Mouse (Mus musculus) R1 (cell line): Measurements from ENCODE around the gene Atxn1.

Experiments
- DNase-seq: peaks from one replicate; pipeline ENCODE4 v3.0.0-alpha.2; 2018; ENCODE audit warnings: low read depth, low spot score

The Atxn1 gene

DNA sequence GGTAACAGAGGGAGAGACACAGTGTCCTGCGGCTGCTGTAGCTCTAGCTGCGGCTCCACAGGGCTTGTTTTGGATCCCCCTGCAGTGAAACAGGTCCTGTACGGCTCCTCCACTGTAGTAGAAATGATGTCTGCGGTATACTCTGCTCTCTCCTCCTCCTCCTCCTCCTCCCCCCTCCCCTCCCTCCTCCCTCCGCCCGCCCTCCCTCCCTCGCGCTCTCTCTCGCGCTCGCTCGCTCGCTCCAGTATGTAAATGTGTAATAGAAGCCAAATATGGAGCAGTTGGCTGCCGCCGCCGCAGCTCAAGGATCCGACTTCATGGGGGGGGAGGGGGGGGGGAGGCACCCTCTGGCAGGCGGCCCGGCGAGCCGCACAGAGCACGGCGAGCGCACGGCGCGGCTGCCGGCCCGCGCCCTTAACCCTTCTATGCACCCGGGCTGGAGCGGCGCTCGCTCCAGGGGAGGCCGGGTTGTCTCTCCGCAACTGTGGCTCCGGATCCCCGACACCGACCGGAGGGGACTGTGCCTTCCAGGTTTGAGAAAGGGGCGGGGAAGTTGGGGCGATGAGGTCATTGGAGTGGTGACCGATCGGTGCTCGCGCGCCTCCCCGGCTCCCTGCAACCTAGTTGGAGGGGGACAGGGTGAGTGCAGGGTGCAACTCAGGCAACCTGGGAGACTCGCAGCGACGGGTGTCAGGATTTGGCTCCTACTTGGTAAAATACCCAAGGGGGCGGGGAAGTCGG lies at the start of gene Atxn1:
Gene Atxn1 (minus strand): TSS at position 156 of the 741 bp plus-strand sequence.
- DNase-seq = peak; percentile 74

DNA sequence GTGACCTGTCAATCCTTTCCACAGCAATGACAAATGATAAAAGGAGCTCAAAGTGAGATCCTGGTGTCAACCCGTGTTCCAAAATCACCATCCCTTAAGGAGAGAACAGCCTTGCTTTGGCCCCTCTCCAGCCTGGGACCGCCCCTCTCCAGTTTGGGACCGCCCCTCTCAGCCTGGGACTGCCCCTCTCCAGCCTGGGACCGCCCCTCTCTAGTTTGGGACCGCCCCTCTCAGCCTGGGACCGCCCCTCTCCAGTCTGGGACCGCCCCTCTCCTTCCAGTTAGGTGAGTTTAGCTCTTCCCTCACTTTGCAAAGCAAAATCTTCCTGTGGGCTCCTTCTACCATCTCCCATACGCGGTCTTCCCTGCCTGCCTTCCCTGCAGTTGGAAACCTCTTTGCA lies 46.4 kb upstream of the Atxn1 start:
- DNase-seq = peak; percentile 64

DNA sequence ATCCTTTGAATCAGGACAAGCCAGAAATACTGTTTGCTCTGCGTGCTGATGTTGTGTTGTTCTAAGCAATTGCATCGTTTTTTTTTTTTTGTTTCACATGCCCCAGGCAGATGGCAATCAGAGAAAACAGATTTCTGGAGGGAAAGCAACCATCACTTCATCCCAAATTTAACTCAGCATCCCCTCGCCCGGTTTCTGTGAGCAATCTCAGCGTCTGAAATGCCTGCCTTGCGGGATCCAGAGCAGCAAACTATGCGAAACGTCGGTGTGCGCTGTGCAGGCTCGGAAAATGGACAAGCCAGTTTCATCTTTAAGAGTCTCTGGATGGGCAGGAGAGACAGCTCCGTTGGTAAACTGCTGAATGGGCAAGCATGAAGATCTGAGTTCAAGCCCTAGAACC lies 45.3 kb upstream of the Atxn1 start:
- no peak for DNase-seq

DNA sequence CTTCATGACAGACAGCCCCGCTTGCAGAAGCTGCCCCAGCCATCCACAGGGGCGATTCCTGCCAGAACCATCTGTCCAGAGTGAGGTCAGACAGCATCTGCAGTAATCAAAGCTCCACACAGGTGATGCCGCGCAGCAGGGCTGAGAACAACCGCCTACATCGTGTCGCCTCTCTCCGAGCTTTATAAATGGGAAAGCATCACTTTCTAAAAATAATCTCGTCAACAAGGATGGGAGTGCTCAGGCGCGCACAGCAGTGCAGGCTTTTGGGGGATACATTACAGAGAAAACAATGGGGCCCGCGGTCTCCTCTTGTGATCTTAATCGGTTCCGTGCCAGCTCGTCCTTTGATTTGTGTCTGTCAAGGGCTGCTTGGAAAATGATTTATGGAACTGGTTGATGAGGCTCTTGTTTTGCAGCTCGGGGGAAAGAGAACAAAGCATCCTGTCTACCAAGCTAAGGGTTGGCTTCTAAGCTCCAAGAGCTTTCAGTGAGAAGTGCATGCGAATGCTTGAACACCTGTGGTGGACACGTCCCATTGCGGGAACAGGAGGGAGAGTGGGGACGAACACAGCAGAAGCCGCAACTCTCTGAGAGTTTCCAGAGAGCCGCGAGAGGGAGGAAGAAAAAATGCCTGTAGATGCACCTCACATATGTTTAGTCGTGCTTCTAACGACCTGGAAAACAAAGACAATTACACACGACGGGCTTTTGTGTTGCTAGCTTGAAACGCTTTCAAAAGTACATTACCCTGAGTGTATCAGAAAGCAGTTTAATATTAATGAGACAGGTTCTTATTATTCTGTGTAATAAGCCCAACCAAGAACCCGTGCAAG lies 44.2 kb upstream of the Atxn1 start:
- DNase-seq = no peak

DNA sequence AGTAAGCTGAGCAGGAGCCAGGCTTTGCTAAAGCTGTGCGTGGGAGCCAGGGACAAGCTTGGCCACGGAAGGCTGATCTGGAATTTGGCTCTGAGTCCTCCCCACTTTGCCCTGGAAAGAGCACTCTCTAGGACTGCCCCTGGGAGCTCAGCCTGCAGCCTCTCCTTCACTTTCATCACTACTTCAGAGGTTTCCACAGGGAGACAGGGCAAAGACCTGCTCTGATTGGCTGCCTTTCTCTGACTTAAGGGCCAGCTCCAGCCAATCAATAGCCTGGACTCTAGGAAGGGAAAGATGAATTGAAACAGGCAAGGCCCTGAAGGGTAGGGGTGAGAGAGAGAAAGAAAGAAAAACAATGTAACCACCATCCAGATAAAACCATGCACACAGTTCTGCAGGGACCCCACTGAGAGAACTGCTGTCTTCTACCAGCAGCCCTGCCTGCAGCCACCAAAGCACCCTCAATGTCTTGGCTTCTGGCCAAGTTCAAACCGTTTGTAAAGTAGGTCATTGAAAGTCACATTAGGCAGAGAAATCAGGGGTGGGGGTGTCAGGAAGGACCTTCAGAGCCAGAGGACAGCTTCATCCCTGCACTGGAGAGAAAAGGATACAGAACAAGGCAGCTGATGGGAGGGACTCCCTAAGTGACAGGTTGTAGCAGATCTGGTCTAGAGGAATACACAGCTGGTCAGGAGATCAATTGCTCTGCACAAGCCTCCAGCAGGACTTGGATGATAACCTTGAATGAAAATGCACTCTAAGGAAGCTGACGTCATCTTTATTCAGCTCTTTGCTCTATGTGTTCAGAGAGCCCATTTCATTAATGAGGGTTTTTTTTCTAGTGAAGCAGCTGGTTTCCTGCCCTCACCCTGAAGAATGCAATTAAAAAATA lies 41.6 kb upstream of the Atxn1 start:
- peak; percentile 54 for DNase-seq

DNA sequence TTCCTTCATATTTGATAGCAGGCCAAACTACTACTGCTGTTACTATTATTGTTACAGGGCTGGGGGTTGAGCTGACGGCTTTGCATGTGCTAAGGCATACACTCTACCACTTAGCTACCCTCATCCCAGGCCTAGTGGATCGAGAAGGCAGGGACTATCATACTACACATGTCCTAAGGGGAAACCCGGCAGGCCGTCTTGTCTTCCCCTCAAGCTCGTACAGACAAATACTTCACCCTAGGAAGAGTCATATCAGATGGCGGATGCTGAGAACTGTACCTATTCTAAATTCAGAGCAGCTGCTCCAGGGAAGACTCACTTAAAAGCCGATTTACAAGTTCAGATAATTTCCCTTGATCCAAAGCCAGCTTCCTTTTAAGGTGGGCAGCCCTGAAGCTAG lies 40.8 kb upstream of the Atxn1 start:
- DNase-seq = no peak

DNA sequence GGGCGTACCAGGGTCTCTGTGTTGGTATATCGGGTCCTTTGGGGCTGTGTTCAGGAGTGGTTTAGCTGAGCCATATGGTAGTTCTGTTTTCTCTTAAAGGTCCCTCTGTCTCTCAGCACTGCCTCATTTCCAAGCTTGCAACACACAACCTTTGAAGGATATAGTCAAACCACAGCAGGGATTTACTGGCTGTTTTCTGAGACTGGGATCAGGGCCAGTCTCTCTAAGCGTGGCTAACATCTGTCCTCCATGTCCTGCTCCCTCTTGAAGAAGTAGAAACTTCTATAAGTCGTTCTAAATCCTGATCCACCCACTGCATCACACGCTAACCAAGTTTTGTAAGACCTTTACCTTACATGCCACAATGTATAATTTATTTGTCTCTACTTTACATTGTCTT lies 36.5 kb upstream of the Atxn1 start:
- no peak for DNase-seq

DNA sequence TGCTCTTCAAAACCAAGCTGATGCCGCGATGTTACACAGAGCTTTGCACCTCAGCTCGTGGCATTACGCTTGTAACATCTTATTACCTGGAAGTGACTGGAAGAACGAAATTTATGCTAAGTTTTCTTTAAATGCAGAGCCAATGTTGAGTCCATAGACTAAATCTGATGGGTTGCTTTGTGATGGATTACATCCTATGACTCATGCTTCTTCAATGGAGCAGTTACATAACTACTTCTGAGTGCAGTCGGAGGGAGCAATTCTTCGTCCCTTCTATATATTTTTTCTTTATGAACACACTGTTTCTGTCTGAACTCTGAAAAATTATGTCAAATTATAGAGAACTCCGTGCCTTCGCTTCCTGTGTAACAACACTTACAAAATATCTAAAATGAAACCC lies 28.1 kb upstream of the Atxn1 start:
- DNase-seq = no peak

DNA sequence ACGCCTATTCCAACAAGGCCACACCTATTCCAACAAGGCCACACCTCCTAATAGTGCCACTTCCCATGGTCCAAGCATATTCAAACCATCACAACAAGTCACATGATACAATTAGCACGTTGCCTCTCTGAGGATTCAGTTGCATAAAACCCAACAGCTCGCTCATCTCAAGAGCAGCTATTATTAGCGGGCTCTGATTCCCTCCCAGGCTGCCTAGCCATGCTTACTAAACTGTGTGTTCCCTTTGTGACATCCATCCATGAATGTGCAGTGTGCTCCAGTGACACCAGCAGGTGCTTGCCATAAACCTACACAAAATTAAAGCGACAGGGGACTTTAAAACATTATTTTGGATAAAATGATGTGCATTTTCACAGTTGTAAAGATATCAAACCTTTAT lies 25.7 kb upstream of the Atxn1 start:
- DNase-seq = peak; percentile 28

DNA sequence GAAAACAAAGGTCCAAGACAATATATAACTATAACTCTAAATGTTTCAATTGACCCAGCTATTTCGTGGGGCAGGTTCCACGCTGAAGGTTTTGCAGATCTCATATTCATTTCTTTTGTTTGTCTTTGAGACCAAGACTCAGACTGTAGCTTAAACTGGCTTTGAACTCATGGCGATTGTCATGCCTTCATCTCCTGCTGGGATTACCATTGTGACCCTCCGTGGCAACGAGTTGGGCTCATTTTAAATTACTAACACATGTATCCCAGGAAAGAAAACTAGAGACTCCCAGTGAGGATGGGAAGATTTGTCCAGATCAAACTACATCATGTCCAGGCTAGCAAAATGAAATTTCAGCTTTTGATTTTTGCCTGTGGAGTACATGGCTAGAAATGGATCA lies 14.4 kb upstream of the Atxn1 start:
- DNase-seq = peak; percentile 58

DNA sequence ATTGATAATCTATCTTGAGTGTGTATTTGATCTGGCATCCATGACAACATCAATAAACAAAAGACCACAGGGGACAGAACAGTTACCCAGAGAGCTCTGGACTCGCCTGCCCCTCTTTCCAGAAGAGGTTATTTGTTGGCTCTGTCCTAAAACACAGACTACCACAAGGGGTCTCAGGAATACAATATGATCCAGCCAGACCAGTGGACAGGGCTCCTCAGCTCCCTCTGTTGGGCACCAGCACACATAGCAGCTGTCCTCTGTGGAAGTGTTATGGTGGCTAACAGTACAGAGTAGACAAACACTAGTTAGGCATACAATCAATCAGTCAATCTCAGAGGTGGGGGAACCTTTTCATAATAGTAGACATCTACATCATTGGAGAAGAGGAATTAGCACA lies 12.1 kb upstream of the Atxn1 start:
- peak; percentile 84 for DNase-seq

DNA sequence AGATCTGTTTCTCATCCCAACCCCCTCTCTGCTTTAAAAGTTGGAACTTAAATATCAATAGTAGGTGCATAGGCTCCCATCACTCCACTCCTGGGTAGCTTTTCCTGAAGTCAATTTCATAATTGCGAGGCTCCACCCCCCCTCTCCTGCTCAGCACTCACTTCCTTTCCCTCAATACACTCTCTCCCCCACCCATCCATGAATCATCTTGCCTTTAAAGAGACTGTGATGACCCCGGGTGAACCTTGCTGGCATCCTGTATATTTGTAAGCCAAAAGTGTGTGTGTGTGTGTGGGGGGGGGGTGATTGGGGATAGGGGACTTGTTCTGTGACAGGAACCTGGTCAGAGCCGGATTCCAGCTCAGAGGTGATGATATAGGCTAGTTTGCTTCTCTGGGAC lies 9.8 kb upstream of the Atxn1 start:
- DNase-seq = no peak

DNA sequence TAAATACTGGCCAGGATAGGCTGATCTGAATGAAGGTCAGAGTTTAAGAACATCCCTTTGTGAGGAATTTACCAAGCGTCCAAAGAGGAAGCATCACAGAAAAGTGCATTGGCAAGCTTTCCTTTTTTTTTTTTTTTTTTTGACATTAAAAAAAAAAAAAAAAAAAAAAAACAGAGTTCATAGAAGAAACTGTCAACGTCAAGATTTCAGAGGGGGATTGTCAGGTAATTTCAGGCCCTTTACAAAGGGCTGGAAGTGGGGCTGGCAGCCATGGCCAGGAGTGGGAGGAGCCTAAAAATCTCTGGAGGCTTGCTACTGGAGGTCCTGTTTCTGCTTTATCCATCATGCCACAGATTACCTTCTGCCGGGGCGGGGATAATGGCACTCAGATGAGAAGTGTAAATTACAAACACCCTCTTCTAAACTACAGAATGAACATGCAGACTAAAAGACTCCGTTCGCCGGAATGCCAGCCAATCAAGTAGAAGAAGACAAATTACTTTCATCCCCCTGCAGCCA lies 9.2 kb upstream of the Atxn1 start:
- no peak for DNase-seq

DNA sequence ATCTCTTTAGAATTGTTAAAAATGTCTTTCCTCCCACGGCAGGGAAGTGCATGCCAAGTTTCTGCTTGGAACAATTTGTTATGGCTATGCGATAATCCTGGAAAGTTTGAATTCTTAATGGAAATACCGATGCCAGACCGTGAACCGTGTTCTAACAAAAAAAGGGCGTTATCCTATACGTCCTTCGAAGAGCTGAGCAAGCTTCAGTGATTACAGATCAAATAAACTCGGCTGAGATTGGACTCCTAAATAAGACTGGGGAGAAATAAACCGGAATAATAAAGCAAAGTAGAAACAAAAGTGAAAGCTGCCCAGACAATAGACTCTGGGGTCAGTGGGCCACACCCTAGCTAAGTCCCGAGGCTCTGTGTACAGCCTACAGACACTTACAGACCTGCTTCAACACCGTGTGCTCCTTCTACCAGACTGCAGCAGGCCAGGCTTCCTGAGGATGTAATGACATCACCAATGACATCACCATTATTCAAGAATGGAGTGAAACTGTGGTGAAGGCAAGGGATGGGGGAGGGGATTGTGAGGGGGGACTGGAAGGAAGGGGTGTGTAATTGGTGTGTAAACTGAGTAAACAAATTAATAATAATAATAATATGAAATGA lies 6.2 kb upstream of the Atxn1 start:
- peak; percentile 60 for DNase-seq

DNA sequence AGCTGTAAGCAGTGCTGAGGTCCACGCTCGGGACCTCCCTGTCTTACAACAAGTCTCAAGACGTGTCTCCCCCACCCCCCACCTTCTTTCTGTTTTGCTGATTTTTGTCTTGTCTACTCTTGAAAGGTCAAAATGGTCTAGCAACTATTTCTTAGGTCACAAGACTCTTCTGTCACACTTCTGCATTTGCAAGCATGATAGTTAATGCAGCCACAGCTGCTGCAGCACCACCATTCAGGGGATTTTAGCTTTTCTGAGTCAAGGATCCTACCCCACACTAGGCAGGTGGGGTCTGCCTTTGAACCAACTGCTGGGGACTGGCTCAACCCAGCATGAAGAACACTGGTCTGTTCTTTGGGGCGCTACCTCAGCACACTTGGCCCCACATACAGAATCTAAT lies 3.4 kb upstream of the Atxn1 start:
- no peak for DNase-seq

DNA sequence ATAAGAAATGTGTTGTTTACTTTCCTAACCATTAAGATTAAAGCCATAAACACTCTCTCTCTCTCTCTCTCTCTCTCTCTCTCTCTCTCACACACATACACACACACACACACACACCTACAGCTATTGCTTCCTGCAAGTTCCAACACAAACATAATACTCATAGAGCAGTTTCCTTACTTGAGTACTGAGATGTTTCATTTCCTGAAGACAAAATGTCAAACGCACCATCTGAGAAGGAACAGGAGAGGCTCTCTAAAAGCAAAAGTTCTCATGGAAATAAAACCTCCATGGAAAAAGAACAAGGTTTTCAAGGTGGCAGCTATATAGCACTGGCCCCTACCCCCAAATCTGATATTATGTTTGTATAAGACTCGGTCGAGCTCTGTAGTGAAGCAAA lies 2.6 kb upstream of the Atxn1 start:
- no peak for DNase-seq

DNA sequence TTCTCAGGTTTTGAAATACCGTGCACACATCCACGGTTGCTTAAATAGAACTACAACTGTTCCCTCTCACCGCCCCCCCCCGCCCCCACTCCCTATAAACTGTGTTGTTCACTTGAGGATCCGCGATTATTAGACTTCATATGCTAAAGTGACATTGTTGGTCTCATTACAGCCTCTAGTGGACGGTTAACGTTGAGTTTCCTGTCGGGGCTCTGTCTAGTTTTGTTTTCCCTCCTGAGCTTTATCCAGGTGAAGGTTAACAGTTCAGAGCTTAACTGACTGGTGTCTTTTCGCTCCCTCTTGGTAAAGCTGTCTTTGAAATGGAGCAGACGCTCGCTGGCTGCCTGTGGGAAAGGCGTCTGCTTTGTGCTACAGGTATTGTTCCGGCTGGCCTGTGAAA lies 1.8 kb upstream of the Atxn1 start:
- DNase-seq = peak; percentile 64

DNA sequence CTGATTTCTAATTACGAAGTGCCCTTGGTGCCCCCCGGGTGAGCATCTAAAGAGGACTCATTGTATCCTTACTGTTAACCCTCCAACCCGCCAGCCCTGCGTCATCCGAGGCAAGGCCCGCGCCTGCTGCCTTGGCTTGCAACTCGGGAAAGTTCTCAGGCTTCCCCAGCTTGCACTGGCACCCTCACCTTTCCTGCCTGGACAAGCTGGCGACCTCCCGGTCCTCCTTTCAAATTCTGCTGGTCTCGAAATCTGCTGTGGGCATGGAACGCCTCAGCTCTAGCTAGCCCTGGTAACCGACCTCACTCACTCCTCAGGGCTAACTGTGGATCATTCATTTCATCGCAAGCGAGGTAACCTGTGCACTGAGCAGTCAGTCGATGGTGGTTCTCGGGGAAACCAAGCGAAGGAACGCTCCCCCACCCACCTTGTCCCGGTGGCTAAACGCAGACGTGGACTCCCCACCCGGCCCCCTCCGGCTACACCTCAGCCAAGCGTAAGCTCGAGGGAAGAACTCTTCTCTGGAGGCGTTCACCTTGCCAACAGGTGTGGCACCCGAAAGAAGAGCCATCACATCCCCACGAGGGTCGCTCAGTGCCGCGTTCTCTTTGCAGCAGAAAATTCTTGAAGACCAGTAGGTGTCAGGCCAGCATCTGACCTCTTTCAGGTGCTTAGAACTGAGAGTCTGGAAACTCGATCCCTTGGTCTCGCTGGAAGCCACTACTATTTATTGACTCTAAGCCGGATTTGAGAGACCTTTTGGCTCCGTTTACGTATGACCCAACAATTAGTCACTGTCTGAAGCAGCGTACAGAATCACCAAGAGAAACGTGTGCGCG lies 1.0 kb upstream of the Atxn1 start:
- DNase-seq = peak; percentile 28

DNA sequence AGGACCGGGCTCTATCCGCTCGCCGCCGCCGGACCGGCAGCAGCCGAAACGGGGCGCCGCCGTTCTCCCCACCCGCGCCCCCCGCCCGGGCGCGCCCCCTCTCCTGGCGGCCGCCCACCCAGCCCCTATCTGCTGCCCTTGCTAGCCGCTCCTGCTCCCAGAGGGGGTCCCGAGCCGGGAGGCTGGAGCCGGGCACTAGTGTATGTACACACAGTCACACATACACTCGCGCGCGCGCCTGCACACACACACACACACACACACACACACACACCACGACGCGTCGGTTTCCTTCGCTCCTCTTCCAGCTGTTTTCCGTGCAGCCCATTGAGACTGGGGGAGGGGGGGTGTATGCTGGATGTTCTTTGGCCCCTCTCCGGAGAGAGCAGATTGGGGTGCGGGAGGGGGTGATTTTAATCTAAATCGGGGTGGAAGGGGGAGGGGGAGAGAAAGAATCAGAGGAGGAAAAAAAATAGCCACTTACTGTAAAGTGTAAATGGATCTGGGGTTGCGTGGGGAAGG lies 416 bp downstream of the Atxn1 start:
- DNase-seq = peak; percentile 40
